In genomic region chr9:32678120-32678757, GRCm38 (mm10) we compare ENCODE assay signal across 19 mouse cellular contexts. TPM values are rescaled to one million over a fixed set of nuclear protein-coding genes. Genes with fewer than 3 reads are reported as not detected.
DNase-seq lines count a peak whose midpoint lies in the region; ATAC-seq and TF ChIP-seq lines count a peak whose summit lies in the region.
"Had no signal": no experiment of that assay in that cellular context is flagged by ENCODE, and none has a peak within 500 bp of the region (broad histone marks: within the 10 kb centered on the region; RNA-seq: fewer than 3 reads in every experiment).

No protein-coding gene starts in this region.

- 0 out of 2 replicates have a peak overlapping the region, but pooled peaks have one; percentile 21 for H3K27ac ChIP-seq in lung, postnatal 0 days (ENCODE audit: low read length)
- no peak overlapping the region for H3K27ac ChIP-seq in embryonic facial prominence, embryonic 10.5 days (replicated peaks)
- peak overlapping the region; percentile 43; the same call in 1 of the 2 replicates for H3K27ac ChIP-seq in limb, embryonic 10.5 days
- H3K27ac ChIP-seq: embryonic facial prominence, embryonic 12.5 days; forebrain, embryonic 12.5 days; hindbrain, embryonic 13.5 days; hindbrain, postnatal 0 days had no signal

- H3K9ac ChIP-seq in lung, postnatal 0 days (replicated peaks; ENCODE audit: low read depth) = no peak overlapping the region
- H3K9ac ChIP-seq: embryonic facial prominence, embryonic 12.5 days; forebrain, embryonic 12.5 days; forebrain, postnatal 0 days; heart, embryonic 12.5 days; hindbrain, embryonic 13.5 days had no signal

- H3K27me3 ChIP-seq in lung, postnatal 0 days (replicated peaks; ENCODE audit: insufficient read depth, low read length) = no peaks in the 10 kb centered on the region
- H3K27me3 ChIP-seq in embryonic facial prominence, embryonic 10.5 days (replicated peaks; ENCODE audit: low read depth, poor library complexity, severe bottlenecking) = peaks cover 87% of the 10 kb centered on the region
- H3K27me3 ChIP-seq in limb, embryonic 10.5 days (ENCODE audit: low read depth, poor library complexity, severe bottlenecking) = no peaks in the 10 kb centered on the region
- H3K27me3 ChIP-seq: heart, embryonic 12.5 days had no signal

- H3K4me1 ChIP-seq in lung, postnatal 0 days (ENCODE audit: insufficient read depth, low read depth, low read length) = peaks cover 18% of the 10 kb centered on the region
- H3K4me1 ChIP-seq in embryonic facial prominence, embryonic 10.5 days = peaks cover 43% of the 10 kb centered on the region
- peaks cover 49% of the 10 kb centered on the region for H3K4me1 ChIP-seq in limb, embryonic 10.5 days

- 53% methylated on average over 4 of the region's 4 CpGs for WGBS in lung, postnatal 0 days
- 54% methylated on average over 4 of the region's 4 CpGs for WGBS in embryonic facial prominence, embryonic 10.5 days
- WGBS in limb, embryonic 10.5 days = 58% methylated on average over 4 of the region's 4 CpGs

- H3K36me3 ChIP-seq in lung, postnatal 0 days (ENCODE audit: insufficient read depth, low read length) = no peaks in the 10 kb centered on the region
- H3K36me3 ChIP-seq in embryonic facial prominence, embryonic 10.5 days (replicated peaks) = no peaks in the 10 kb centered on the region
- no peaks in the 10 kb centered on the region for H3K36me3 ChIP-seq in limb, embryonic 10.5 days
- H3K36me3 ChIP-seq: embryonic facial prominence, embryonic 12.5 days; forebrain, embryonic 12.5 days; heart, embryonic 12.5 days; hindbrain, embryonic 13.5 days had no signal

- intact Hi-C loops in heart, postnatal 25 days (cut with DNase I) = loop anchor here (5.0 kb wide), 1 partner anchor 49 kb away; no protein-coding TSS in a partner anchor

- peak; percentile 3 for DNase-seq in heart, postnatal 4 days
- DNase-seq in heart, postnatal 25 days (ENCODE audit: low spot score) = no peak
- DNase-seq in lung, postnatal 0 days (ENCODE audit: low spot score) = no peak
- no peak for DNase-seq in lung, postnatal 10 days
- peak; percentile 35 for DNase-seq in embryonic facial prominence, embryonic 10.5 days (ENCODE audit: low spot score)
- DNase-seq in limb, embryonic 10.5 days (ENCODE audit: low spot score) = no peak
- DNase-seq: adrenal gland, adult 8-10 months; adrenal gland, postnatal 36 days; cerebellum, adult 2 months; cerebellum, postnatal 10 days; embryo, embryonic 11 days; forebrain, postnatal 0 days; gastrocnemius, postnatal 14 days had no signal

- H3K4me2 ChIP-seq in lung, postnatal 0 days (replicated peaks; ENCODE audit: low read depth, low read length) = no peak overlapping the region
- H3K4me2 ChIP-seq: embryonic facial prominence, embryonic 12.5 days; forebrain, embryonic 12.5 days; heart, embryonic 12.5 days; hindbrain, embryonic 13.5 days had no signal

- TF ChIP-seq EP300 in lung, postnatal 0 days (IDR thresholded peaks at IDR 0.05) = no peak

- ATAC-seq in lung, postnatal 0 days = no peak
- ATAC-seq in megakaryocyte progenitor cell, adult 5-6 weeks (replicated peaks; ENCODE audit: poor library complexity) = no peak
- ATAC-seq: forebrain, postnatal 0 days; hindbrain, postnatal 0 days had no signal

- TF ChIP-seq CTCF in lung, postnatal 0 days (IDR thresholded peaks at IDR 0.05) = no peak

- H3K9me3 ChIP-seq in lung, postnatal 0 days (ENCODE audit: low read length) = no peaks in the 10 kb centered on the region
- no peaks in the 10 kb centered on the region for H3K9me3 ChIP-seq in embryonic facial prominence, embryonic 10.5 days
- H3K9me3 ChIP-seq in limb, embryonic 10.5 days (replicated peaks) = no peaks in the 10 kb centered on the region
- H3K9me3 ChIP-seq: embryonic facial prominence, embryonic 12.5 days; forebrain, embryonic 12.5 days; heart, embryonic 12.5 days; hindbrain, embryonic 13.5 days had no signal

- H3K4me3 ChIP-seq in lung, postnatal 0 days (ENCODE audit: low read depth, low read length) = no peak overlapping the region
- H3K4me3 ChIP-seq in embryonic facial prominence, embryonic 10.5 days = no peak overlapping the region
- no peak overlapping the region for H3K4me3 ChIP-seq in limb, embryonic 10.5 days
- H3K4me3 ChIP-seq: embryonic facial prominence, embryonic 12.5 days; forebrain, embryonic 12.5 days; heart, embryonic 12.5 days; hindbrain, embryonic 13.5 days had no signal

RNA-seq across cellular contexts. Expression of gene Ets1, which starts 42.2 kb away (rescaled TPM):
- total RNA-seq in heart, postnatal 4 days (2021) = 100 to 1,000 TPM in 1 of 2 experiments, 10 to 100 TPM in 1; 97.5 to 106 TPM
- 10 to 100 TPM; 64.3 to 67.1 TPM for total RNA-seq in heart, postnatal 25 days (2021)
- polyA plus RNA-seq in lung, postnatal 0 days (2015; fragmentation: Nextera tagmentation; extraction: Ambion mirVana) = 78.2 and 113 TPM in 2 replicates
- 34.0 and 38.6 TPM in 2 replicates for polyA plus RNA-seq in embryonic facial prominence, embryonic 10.5 days (2016; fragmentation: Nextera tagmentation; extraction: Ambion mirVana)
- polyA plus RNA-seq in limb, embryonic 10.5 days (2016; fragmentation: Nextera tagmentation; extraction: Ambion mirVana) = 50.1 and 50.3 TPM in 2 replicates
- total RNA-seq in megakaryocyte progenitor cell, adult 5-6 weeks (2015) = 5.4 and 6.8 TPM in 2 replicates
- total RNA-seq in megakaryocyte progenitor cell, adult 5-6 weeks (2017) = 12.6 and 16.3 TPM in 2 replicates

Comparison
In these comparisons a context has a peak if more than half of its experiments do, and no peak if none do; other contexts are left out.
1. DNase-seq: peak in heart, postnatal 4 days (single experiment) and embryonic facial prominence, embryonic 10.5 days (single experiment); none in heart, postnatal 25 days (single experiment), lung, postnatal 0 days (single experiment), lung, postnatal 10 days (single experiment) and limb, embryonic 10.5 days (single experiment).